Mouse (Mus musculus): ENCODE data around the gene Rab21. TPM values are rescaled to one million over a fixed set of nuclear protein-coding genes. Genes with fewer than 3 reads are reported as not detected.
A peak's percentile ranks its signal among the peaks of the same experiment; 100 is the strongest.
"Not testable (repeated sequence)": the region's sequence is repeated elsewhere in the genome, so short reads cannot be mapped to it uniquely, and the experiment has no call there.

The Rab21 gene
- polyA plus RNA-seq, 1 experiment from 2014 or later, result 6.0 TPM

DNA sequence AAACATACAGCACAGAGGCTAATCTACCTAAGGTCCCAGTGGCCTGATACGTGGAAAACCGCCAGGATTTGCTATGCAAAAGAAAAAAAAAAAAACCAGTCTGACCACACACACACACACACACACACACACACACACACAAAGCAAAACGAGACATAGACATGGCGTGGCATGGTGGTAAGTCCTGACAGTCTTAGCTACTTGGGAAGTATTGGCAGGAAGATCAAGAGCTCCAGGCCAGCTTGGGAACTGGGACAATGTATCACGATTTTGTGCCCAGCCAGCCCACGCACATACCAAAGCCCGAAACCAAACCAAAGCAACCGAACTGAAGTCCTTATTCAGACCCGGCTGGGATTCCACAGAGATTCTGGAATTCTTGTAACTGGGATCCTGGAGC, 18.1 kb upstream of the Rab21 start:
- WGBS, result 68% methylated on average over 9 of the region's 9 CpGs
- Histone ChIP-seq H3K4me1 (ENCODE audit: control insufficient read depth, insufficient read depth, low read length) (0 out of 2 replicates have a peak, but pooled peaks cover 3% of the 10 kb centered on the region), H3K27me3 (ENCODE audit: control insufficient read depth, insufficient read depth, low read length) (no peaks in the 10 kb centered on the region), H3K4me3 (ENCODE audit: low read length) (no peak overlapping the region), H3K9ac (ENCODE audit: low read length) (no peak overlapping the region), H3K9me3 (replicated peaks; ENCODE audit: control insufficient read depth, low read length) (no peaks in the 10 kb centered on the region), H3K4me2 (ENCODE audit: low read depth, low read length) (no peak overlapping the region), H3K36me3 (ENCODE audit: control insufficient read depth, insufficient read depth) (no peaks in the 10 kb centered on the region), H3K27ac (ENCODE audit: low read length) (no peak overlapping the region)
- ATAC-seq (replicated peaks; ENCODE audit: extremely low read depth, insufficient read depth, low FRiP score), result no peak

DNA sequence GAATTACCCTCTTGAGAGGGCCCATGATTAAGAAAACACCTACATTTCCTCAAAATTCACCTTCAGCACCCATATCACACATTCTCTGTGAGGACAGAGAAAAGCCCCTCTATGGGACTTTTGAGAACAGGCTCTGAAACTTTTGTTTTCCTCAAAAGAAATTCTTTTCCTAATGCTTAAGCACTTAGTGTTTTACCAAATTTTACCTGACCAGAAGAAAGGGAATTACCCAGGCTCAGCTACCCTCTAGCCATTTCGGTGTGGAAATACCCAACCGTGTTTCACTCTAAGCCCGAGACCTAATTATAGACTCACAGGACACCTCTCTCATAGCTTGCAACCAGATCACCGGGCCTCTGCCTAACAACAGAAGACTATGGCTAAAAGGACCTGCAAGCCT, 17.6 kb upstream of the Rab21 start:
- no peak overlapping the region for H3K9ac ChIP-seq (ENCODE audit: low read length)
- no peak for ATAC-seq (replicated peaks; ENCODE audit: extremely low read depth, insufficient read depth, low FRiP score)
- 33% methylated on average over 4 of the region's 4 CpGs for WGBS
- H3K36me3 ChIP-seq (ENCODE audit: control insufficient read depth, insufficient read depth), result no peaks in the 10 kb centered on the region
- no peak overlapping the region for H3K4me3 ChIP-seq (ENCODE audit: low read length)
- H3K9me3 ChIP-seq (replicated peaks; ENCODE audit: control insufficient read depth, low read length), result no peaks in the 10 kb centered on the region
- H3K4me2 ChIP-seq (ENCODE audit: low read depth, low read length), result no peak overlapping the region
- H3K27ac ChIP-seq (ENCODE audit: low read length), result no peak overlapping the region
- no peaks in the 10 kb centered on the region for H3K27me3 ChIP-seq (ENCODE audit: control insufficient read depth, insufficient read depth, low read length)
- H3K4me1 ChIP-seq (ENCODE audit: control insufficient read depth, insufficient read depth, low read length), result 0 out of 2 replicates have a peak, but pooled peaks cover 3% of the 10 kb centered on the region

GRCm38 (mm10) chr10:115332420-115332952, 17.1 kb upstream of the Rab21 start:
- Histone ChIP-seq H3K9me3 (replicated peaks; ENCODE audit: control insufficient read depth, low read length) (no peaks in the 10 kb centered on the region), H3K36me3 (ENCODE audit: control insufficient read depth, insufficient read depth) (no peaks in the 10 kb centered on the region), H3K4me3 (ENCODE audit: low read length) (no peak overlapping the region), H3K27me3 (ENCODE audit: control insufficient read depth, insufficient read depth, low read length) (no peaks in the 10 kb centered on the region), H3K27ac (ENCODE audit: low read length) (no peak overlapping the region), H3K9ac (ENCODE audit: low read length) (no peak overlapping the region), H3K4me2 (ENCODE audit: low read depth, low read length) (no peak overlapping the region), H3K4me1 (ENCODE audit: control insufficient read depth, insufficient read depth, low read length) (0 out of 2 replicates have a peak, but pooled peaks cover 3% of the 10 kb centered on the region)
- no peak for ATAC-seq (replicated peaks; ENCODE audit: extremely low read depth, insufficient read depth, low FRiP score)
- 73% methylated on average over 8 of the region's 8 CpGs for WGBS

- Histone ChIP-seq H3K27ac (ENCODE audit: low read length) (no peak overlapping the region), H3K4me3 (ENCODE audit: low read length) (no peak overlapping the region), H3K36me3 (ENCODE audit: control insufficient read depth, insufficient read depth) (no peaks in the 10 kb centered on the region), H3K9ac (ENCODE audit: low read length) (no peak overlapping the region), H3K9me3 (replicated peaks; ENCODE audit: control insufficient read depth, low read length) (no peaks in the 10 kb centered on the region), H3K4me1 (ENCODE audit: control insufficient read depth, insufficient read depth, low read length) (0 out of 2 replicates have a peak, but pooled peaks cover 3% of the 10 kb centered on the region), H3K4me2 (ENCODE audit: low read depth, low read length) (no peak overlapping the region), H3K27me3 (ENCODE audit: control insufficient read depth, insufficient read depth, low read length) (no peaks in the 10 kb centered on the region)
- 80% methylated on average over 3 of the region's 3 CpGs for WGBS
- ATAC-seq (replicated peaks; ENCODE audit: extremely low read depth, insufficient read depth, low FRiP score), result no peak
These were observed 13.7 kb upstream of the Rab21 start for GRCm38 (mm10) chr10:115329010-115329530.

DNA sequence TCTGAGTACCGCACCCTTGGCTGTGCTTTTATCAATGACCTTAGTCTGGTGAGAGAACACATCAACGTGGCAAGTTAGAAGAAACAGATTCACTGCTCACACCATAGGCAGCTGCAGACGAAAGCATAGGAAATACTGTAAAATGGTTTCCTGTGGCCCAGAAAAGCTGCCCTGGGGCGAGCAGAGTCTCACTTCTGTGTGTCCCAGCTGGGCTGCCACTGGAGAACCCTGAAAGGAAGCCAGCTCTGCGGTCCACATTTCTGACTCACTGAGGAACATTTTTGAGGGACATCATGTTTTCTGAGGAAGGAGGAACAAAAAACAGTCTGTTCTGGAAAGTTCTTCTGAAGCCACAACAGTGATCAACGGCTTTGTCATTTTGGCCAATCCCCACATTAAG, 13.1 kb upstream of the Rab21 start:
- Histone ChIP-seq H3K36me3 (ENCODE audit: control insufficient read depth, insufficient read depth) (no peaks in the 10 kb centered on the region), H3K9ac (ENCODE audit: low read length) (no peak overlapping the region), H3K27ac (ENCODE audit: low read length) (no peak overlapping the region), H3K9me3 (replicated peaks; ENCODE audit: control insufficient read depth, low read length) (no peaks in the 10 kb centered on the region), H3K4me3 (ENCODE audit: low read length) (no peak overlapping the region), H3K27me3 (ENCODE audit: control insufficient read depth, insufficient read depth, low read length) (no peaks in the 10 kb centered on the region), H3K4me1 (ENCODE audit: control insufficient read depth, insufficient read depth, low read length) (0 out of 2 replicates have a peak, but pooled peaks cover 3% of the 10 kb centered on the region), H3K4me2 (ENCODE audit: low read depth, low read length) (no peak overlapping the region)
- ATAC-seq (replicated peaks; ENCODE audit: extremely low read depth, insufficient read depth, low FRiP score), result no peak
- 49% methylated on average over 6 of the region's 6 CpGs for WGBS

- H3K9me3 ChIP-seq (replicated peaks; ENCODE audit: control insufficient read depth, low read length), result no peaks in the 10 kb centered on the region
- no peaks in the 10 kb centered on the region for H3K36me3 ChIP-seq (ENCODE audit: control insufficient read depth, insufficient read depth)
- no peaks in the 10 kb centered on the region for H3K4me1 ChIP-seq (ENCODE audit: control insufficient read depth, insufficient read depth, low read length)
- H3K4me3 ChIP-seq (ENCODE audit: low read length), result no peak overlapping the region
- 8% methylated on average over 6 of the region's 6 CpGs for WGBS
- no peak overlapping the region for H3K4me2 ChIP-seq (ENCODE audit: low read depth, low read length)
- no peaks in the 10 kb centered on the region for H3K27me3 ChIP-seq (ENCODE audit: control insufficient read depth, insufficient read depth, low read length)
- no peak overlapping the region for H3K9ac ChIP-seq (ENCODE audit: low read length)
- H3K27ac ChIP-seq (ENCODE audit: low read length), result no peak overlapping the region
- no peak for ATAC-seq (replicated peaks; ENCODE audit: extremely low read depth, insufficient read depth, low FRiP score)
These were observed 7.9 kb upstream of the Rab21 start for GRCm38 (mm10) chr10:115323295-115323694.

DNA sequence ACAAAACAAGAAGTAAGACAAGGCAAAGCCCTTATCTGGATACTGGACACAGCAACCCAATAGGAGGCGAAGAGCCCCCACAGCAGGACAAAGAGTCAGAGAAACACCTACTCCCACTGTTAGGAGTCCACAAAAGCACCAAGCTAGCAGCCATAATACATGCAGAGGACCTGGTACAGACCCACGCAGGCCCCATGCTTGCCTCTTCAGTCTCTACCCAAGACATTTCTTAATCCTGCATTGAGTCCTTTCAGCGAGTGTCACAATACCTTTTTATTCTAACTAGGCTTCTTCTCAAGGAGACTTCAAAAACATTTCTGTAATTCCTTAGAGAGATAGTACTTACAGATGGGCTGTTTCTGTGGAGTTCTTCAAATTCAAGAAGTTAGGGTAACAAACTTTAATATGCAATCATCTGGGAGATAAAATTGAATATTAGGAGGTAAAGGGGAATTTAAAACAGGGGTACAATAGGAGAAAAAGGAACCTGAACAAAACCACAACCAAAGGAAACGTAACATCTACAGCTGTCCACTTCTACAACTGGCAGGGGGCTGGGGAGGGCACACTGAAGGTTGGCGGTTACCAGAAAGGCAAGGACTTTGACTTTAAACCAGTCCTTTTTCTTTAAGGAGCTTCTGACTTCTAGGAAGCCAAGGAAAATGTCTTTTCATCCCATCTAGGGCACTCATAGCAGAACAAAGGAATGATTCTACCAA, 6.1 kb upstream of the Rab21 start:
- no peaks in the 10 kb centered on the region for H3K36me3 ChIP-seq (ENCODE audit: control insufficient read depth, insufficient read depth)
- 76% methylated on average over 5 of the region's 5 CpGs for WGBS
- no peak overlapping the region for H3K9ac ChIP-seq (ENCODE audit: low read length)
- no peak overlapping the region for H3K4me2 ChIP-seq (ENCODE audit: low read depth, low read length)
- no peaks in the 10 kb centered on the region for H3K27me3 ChIP-seq (ENCODE audit: control insufficient read depth, insufficient read depth, low read length)
- H3K9me3 ChIP-seq (replicated peaks; ENCODE audit: control insufficient read depth, low read length), result no peaks in the 10 kb centered on the region
- no peak overlapping the region for H3K4me3 ChIP-seq (ENCODE audit: low read length)
- no peak overlapping the region for H3K27ac ChIP-seq (ENCODE audit: low read length)
- ATAC-seq (replicated peaks; ENCODE audit: extremely low read depth, insufficient read depth, low FRiP score), result no peak
- peaks cover 1% of the 10 kb centered on the region; the same call in 1 of the 2 replicates for H3K4me1 ChIP-seq (ENCODE audit: control insufficient read depth, insufficient read depth, low read length)

DNA sequence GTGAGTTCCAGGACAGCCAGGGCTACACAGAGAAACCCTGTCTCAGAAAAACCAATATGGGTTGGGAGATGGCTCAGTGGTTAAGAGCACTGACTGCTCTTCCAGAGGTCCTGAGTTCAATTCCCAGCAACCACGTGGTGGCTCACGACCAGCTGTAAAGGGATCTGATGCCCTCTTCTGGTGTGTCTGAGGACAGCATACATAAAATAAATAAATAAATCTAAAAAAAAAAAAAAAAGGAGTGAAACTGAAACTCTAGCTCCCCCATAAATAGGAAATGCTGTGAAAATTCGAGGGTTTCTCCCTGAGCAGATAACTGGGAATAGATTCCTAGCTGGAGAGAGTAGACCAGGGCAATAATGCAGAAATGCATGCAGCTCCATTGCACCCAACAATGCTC, 3.0 kb upstream of the Rab21 start:
- H3K4me2 ChIP-seq (ENCODE audit: low read depth, low read length); H3K9me3 ChIP-seq (replicated peaks; ENCODE audit: control insufficient read depth, low read length); H3K27ac ChIP-seq (ENCODE audit: low read length); H3K9ac ChIP-seq (ENCODE audit: low read length); ATAC-seq (replicated peaks; ENCODE audit: extremely low read depth, insufficient read depth, low FRiP score); H3K27me3 ChIP-seq (ENCODE audit: control insufficient read depth, insufficient read depth, low read length); H3K4me3 ChIP-seq (ENCODE audit: low read length); H3K36me3 ChIP-seq (ENCODE audit: control insufficient read depth, insufficient read depth): not testable (repeated sequence)
- H3K4me1 ChIP-seq (ENCODE audit: control insufficient read depth, insufficient read depth, low read length), result peaks cover 15% of the 10 kb centered on the region
- WGBS, result 63% methylated on average over 3 of the region's 3 CpGs

DNA sequence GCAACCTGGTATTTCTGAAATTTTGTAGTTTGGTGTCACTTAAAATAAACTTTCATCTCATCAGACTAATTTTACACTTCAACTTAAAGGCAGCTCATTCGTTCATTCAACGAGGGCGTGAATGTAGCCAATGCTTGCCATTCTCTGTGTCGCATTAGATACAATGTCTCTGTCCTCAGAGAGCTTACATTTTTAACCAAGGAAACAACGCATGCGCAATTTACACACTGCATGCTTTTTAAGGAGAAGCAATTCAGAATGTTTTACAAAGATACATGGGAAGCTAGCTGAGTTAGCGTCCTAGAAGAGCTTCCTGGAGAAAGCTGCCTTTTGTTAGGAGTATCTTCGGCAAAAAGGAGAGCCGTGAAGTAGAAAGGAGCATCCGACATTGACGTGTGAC, 919 bp upstream of the Rab21 start:
- 55% methylated on average over 11 of the region's 11 CpGs for WGBS
- Histone ChIP-seq H3K27me3 (ENCODE audit: control insufficient read depth, insufficient read depth, low read length) (no peaks in the 10 kb centered on the region), H3K9ac (ENCODE audit: low read length) (peak overlapping the region; percentile 98), H3K4me2 (ENCODE audit: low read depth, low read length) (peak overlapping the region; percentile 83), H3K36me3 (ENCODE audit: control insufficient read depth, insufficient read depth) (no peaks in the 10 kb centered on the region), H3K4me3 (ENCODE audit: low read length) (peak overlapping the region; percentile 90), H3K9me3 (replicated peaks; ENCODE audit: control insufficient read depth, low read length) (no peaks in the 10 kb centered on the region), H3K4me1 (ENCODE audit: control insufficient read depth, insufficient read depth, low read length) (peaks cover 33% of the 10 kb centered on the region), H3K27ac (ENCODE audit: low read length) (peak overlapping the region; percentile 95)
- ATAC-seq (replicated peaks; ENCODE audit: extremely low read depth, insufficient read depth, low FRiP score), result no peak

All from heart, embryonic 16.5 days (tissue).